In the genomic region with DNA sequence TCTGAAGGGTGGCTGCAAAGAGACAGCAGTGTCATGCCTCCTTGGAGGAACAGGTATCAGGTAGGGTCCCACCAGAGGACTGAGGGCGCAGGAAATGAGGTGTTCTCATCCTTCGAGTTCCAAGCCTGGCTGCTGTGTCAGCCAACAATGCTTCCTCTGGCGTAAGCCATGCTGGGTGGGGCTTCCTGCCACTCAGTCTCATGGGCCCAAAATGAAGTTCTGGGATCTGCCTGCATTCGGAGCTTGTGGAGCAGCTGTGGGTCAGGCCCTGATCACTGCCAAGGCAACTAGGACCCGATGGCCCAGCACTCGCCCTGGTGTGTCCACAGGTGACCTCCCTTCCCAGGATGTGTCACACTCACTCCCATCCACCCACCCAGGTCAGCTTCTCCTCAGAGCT, we compare ENCODE assay signal across 19 mouse cellular contexts.
A peak's percentile ranks its signal among the peaks of the same experiment; 100 is the strongest.
DNase-seq lines count a peak whose midpoint lies in the region; ATAC-seq lines count a peak whose summit lies in the region.
"Had no signal": no experiment of that assay in that cellular context is flagged by ENCODE, and none has a peak within 500 bp of the region (broad histone marks: within the 10 kb centered on the region; RNA-seq: fewer than 3 reads in every experiment).

No protein-coding gene starts in this region.

- peak; percentile 30 to 64 for DNase-seq in heart, adult 18-20 months
- peak; percentile 34 for DNase-seq in kidney, postnatal 14 days
- DNase-seq in heart, adult 8-10 months (ENCODE audit: low spot score), result peak; percentile 55
- peak; percentile 17 for DNase-seq in heart, postnatal 4 days
- no peak for DNase-seq in right cerebral cortex, postnatal 36 days (ENCODE audit: low spot score in 2 of 2)
- no peak for DNase-seq in adrenal gland, postnatal 36 days
- DNase-seq: cerebellum, adult 18-20 months; cerebellum, postnatal 36 days; retina, postnatal 1 day; right cerebral cortex, postnatal 4 days had no signal

- H3K27me3 ChIP-seq in heart, embryonic 11.5 days (ENCODE audit: control insufficient read depth, insufficient read depth, low read length), result peaks cover 4% of the 10 kb centered on the region; the same call in 1 of the 2 replicates
- H3K27me3 ChIP-seq in kidney, embryonic 15.5 days, result no peaks in the 10 kb centered on the region
- H3K27me3 ChIP-seq: embryonic facial prominence, embryonic 15.5 days had no signal

- H3K9ac ChIP-seq in heart, embryonic 11.5 days (ENCODE audit: low read depth, low read length), result no peak overlapping the region
- no peak overlapping the region for H3K9ac ChIP-seq in kidney, embryonic 15.5 days
- H3K9ac ChIP-seq: embryonic facial prominence, embryonic 15.5 days had no signal

- H3K4me1 ChIP-seq in heart, embryonic 11.5 days (ENCODE audit: control insufficient read depth, insufficient read depth, low read length), result peaks cover 7% of the 10 kb centered on the region
- peaks cover 9% of the 10 kb centered on the region for H3K4me1 ChIP-seq in kidney, embryonic 15.5 days

- H3K36me3 ChIP-seq in heart, embryonic 11.5 days (ENCODE audit: control insufficient read depth, insufficient read depth, low read length), result peaks cover 6% of the 10 kb centered on the region
- H3K36me3 ChIP-seq in kidney, embryonic 15.5 days, result peaks cover 57% of the 10 kb centered on the region

- no peak for ATAC-seq in heart, embryonic 11.5 days (replicated peaks; ENCODE audit: insufficient number of reproducible peaks, low FRiP score, low TSS enrichment)
- no peak for ATAC-seq in kidney, embryonic 15.5 days (replicated peaks; ENCODE audit: low FRiP score)
- ATAC-seq: forebrain, embryonic 16.5 days; hindbrain, postnatal 0 days; intestine, postnatal 0 days had no signal

- H3K4me3 ChIP-seq in heart, embryonic 11.5 days (ENCODE audit: low read depth, low read length), result no peak overlapping the region
- H3K4me3 ChIP-seq in kidney, embryonic 15.5 days (replicated peaks), result no peak overlapping the region
- H3K4me3 ChIP-seq: embryonic facial prominence, embryonic 15.5 days had no signal

- no peak overlapping the region for H3K4me2 ChIP-seq in heart, embryonic 11.5 days
- no peak overlapping the region for H3K4me2 ChIP-seq in kidney, embryonic 15.5 days
- H3K4me2 ChIP-seq: embryonic facial prominence, embryonic 15.5 days; midbrain, embryonic 11.5 days had no signal

- H3K9me3 ChIP-seq in heart, embryonic 11.5 days (replicated peaks; ENCODE audit: control insufficient read depth, low read length), result no peaks in the 10 kb centered on the region
- no peaks in the 10 kb centered on the region for H3K9me3 ChIP-seq in kidney, embryonic 15.5 days (replicated peaks)
- H3K9me3 ChIP-seq: embryonic facial prominence, embryonic 15.5 days had no signal

- 81% methylated on average over 6 of the region's 6 CpGs for WGBS in heart, embryonic 11.5 days (ENCODE audit: insufficient replicate concordance)
- 84% methylated on average over 6 of the region's 6 CpGs for WGBS in kidney, embryonic 15.5 days

- H3K27ac ChIP-seq in heart, embryonic 11.5 days (ENCODE audit: low read depth, low read length), result no peak overlapping the region
- no peak overlapping the region for H3K27ac ChIP-seq in kidney, embryonic 15.5 days
- H3K27ac ChIP-seq: embryonic facial prominence, embryonic 15.5 days; hindbrain, postnatal 0 days; macrophage; stomach, postnatal 0 days had no signal

Comparison
In these comparisons a context has a peak if more than half of its experiments do, and no peak if none do; other contexts are left out.
1. DNase-seq: peak in heart, adult 18-20 months (2 of 2), kidney, postnatal 14 days (single experiment), heart, adult 8-10 months (single experiment) and heart, postnatal 4 days (single experiment); none in right cerebral cortex, postnatal 36 days (0 of 2) and adrenal gland, postnatal 36 days (0 of 2).